Mouse (Mus musculus): ENCODE measurements around the gene Astn2.

Astn2 gene

GRCm38 (mm10) chr4:66404201-66404711, at the start of gene Astn2:
Astn2 (minus strand) TSS chr4:66404611.
- peak in 1 of 2 experiments; percentile 6 for DNase-seq (ENCODE audit: low spot score in 2 of 2)

GRCm38 (mm10) chr4:66450115-66450514, 45.7 kb upstream of the Astn2 start:
- DNase-seq (ENCODE audit: low spot score in 2 of 2) = no peak

- DNase-seq (ENCODE audit: low spot score in 2 of 2) = no peak
These were observed 26.8 kb upstream of the Astn2 start for GRCm38 (mm10) chr4:66431256-66431655.

GRCm38 (mm10) chr4:66425804-66426203, 21.4 kb upstream of the Astn2 start:
- DNase-seq (ENCODE audit: low spot score in 2 of 2) = no peak

GRCm38 (mm10) chr4:66414778-66415177, 10.4 kb upstream of the Astn2 start:
- no peak for DNase-seq (ENCODE audit: low spot score in 2 of 2)

GRCm38 (mm10) chr4:66405086-66405485, 675 bp upstream of the Astn2 start:
- DNase-seq (ENCODE audit: low spot score in 2 of 2) = no peak

- peak in 1 of 2 experiments; percentile 12 for DNase-seq (ENCODE audit: low spot score in 2 of 2)
These were observed 657 bp downstream of the Astn2 start for GRCm38 (mm10) chr4:66403708-66404200.

- no peak for DNase-seq (ENCODE audit: low spot score in 2 of 2)
These were observed 1.2 kb downstream of the Astn2 start for GRCm38 (mm10) chr4:66403116-66403707.

GRCm38 (mm10) chr4:66402611-66403010, 1.8 kb downstream of the Astn2 start:
- DNase-seq (ENCODE audit: low spot score in 2 of 2) = no peak

GRCm38 (mm10) chr4:66401186-66401681, 3.2 kb downstream of the Astn2 start:
- no peak for DNase-seq (ENCODE audit: low spot score in 2 of 2)

- no peak for DNase-seq (ENCODE audit: low spot score in 2 of 2)
These were observed 5.3 kb downstream of the Astn2 start for GRCm38 (mm10) chr4:66399066-66399465.

GRCm38 (mm10) chr4:66397216-66397615, 7.2 kb downstream of the Astn2 start:
- no peak for DNase-seq (ENCODE audit: low spot score in 2 of 2)

GRCm38 (mm10) chr4:66393294-66393693, 11.1 kb downstream of the Astn2 start:
- DNase-seq (ENCODE audit: low spot score in 2 of 2) = no peak

- no peak for DNase-seq (ENCODE audit: low spot score in 2 of 2)
These were observed 13.9 kb downstream of the Astn2 start for GRCm38 (mm10) chr4:66390480-66390879.

GRCm38 (mm10) chr4:66378586-66378985, 25.8 kb downstream of the Astn2 start:
- DNase-seq (ENCODE audit: low spot score in 2 of 2) = no peak

GRCm38 (mm10) chr4:66370557-66371071, 33.8 kb downstream of the Astn2 start:
- DNase-seq (ENCODE audit: low spot score in 2 of 2) = no peak

GRCm38 (mm10) chr4:66365500-66365899, 38.9 kb downstream of the Astn2 start:
- DNase-seq (ENCODE audit: low spot score in 2 of 2) = no peak

GRCm38 (mm10) chr4:66344632-66345031, 59.8 kb downstream of the Astn2 start:
- DNase-seq (ENCODE audit: low spot score in 2 of 2) = no peak

GRCm38 (mm10) chr4:66337443-66337842, 67.0 kb downstream of the Astn2 start:
- DNase-seq (ENCODE audit: low spot score in 2 of 2) = no peak

- no peak for DNase-seq (ENCODE audit: low spot score in 2 of 2)
These were observed 73.7 kb downstream of the Astn2 start for GRCm38 (mm10) chr4:66330600-66331285.

GRCm38 (mm10) chr4:66321051-66321450, 83.4 kb downstream of the Astn2 start:
- DNase-seq (ENCODE audit: low spot score in 2 of 2) = no peak

- DNase-seq (ENCODE audit: low spot score in 2 of 2) = no peak
These were observed 89.5 kb downstream of the Astn2 start for GRCm38 (mm10) chr4:66314806-66315484.

Data from urinary bladder, adult 18-20 months (tissue).